ENCODE assay signal across 28 mouse cellular contexts in the genomic region with DNA sequence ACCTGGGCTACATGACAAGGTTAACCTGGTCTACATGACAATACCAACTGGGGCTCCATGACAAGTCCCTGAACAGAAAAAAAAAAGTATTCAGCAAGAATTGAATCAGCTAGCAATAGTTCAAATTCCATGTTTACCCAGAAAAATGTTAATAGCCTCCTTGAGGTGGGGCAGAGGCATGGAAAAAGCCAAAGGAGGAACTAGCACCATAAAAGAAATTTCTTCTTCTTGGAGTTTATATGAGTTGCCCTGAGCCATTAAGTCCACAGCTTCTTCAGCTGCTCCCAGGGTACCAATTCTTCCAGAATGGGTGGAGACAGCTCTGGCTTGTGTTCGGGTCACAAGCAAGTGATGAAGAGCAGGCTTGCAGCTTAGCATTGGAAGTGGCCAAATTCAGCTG. TPM values are rescaled to one million over a fixed set of nuclear protein-coding genes. Genes with fewer than 3 reads are reported as not detected.
DNase-seq lines count a peak whose midpoint lies in the region; ATAC-seq and TF ChIP-seq lines count a peak whose summit lies in the region.
"Had no signal": no experiment of that assay in that cellular context is flagged by ENCODE, and none has a peak within 500 bp of the region (broad histone marks: within the 10 kb centered on the region; RNA-seq: fewer than 3 reads in every experiment).

No protein-coding gene starts in this region.

- peaks cover 8% of the 10 kb centered on the region for H3K4me1 ChIP-seq in intestine, embryonic 14.5 days (replicated peaks; ENCODE audit: control insufficient read depth, insufficient read depth, low read length)
- H3K4me1 ChIP-seq in intestine, embryonic 16.5 days (ENCODE audit: control insufficient read depth, insufficient read depth, low read length), result peaks cover 2% of the 10 kb centered on the region; the same call in 1 of the 2 replicates
- H3K4me1 ChIP-seq: embryonic facial prominence, embryonic 15.5 days; forebrain, embryonic 12.5 days had no signal

- in situ Hi-C loops in Patski (cut with MboI; ENCODE audit: low pct_unique_long_range_greater_than_20kb), result no loop called here

- no peak overlapping the region for H3K4me3 ChIP-seq in intestine, embryonic 14.5 days (ENCODE audit: low read depth, low read length)
- H3K4me3 ChIP-seq in intestine, embryonic 16.5 days (ENCODE audit: low read length), result no peak overlapping the region
- H3K4me3 ChIP-seq: embryonic facial prominence, embryonic 13.5 days; embryonic facial prominence, embryonic 15.5 days; erythroblast, embryonic 14.5 days; forebrain, embryonic 10.5 days; forebrain, embryonic 12.5 days had no signal

- no peak for DNase-seq in Patski (ENCODE audit: low read depth, low spot score)
- DNase-seq in intestine, embryonic 14.5 days (ENCODE audit: low spot score), result no peak
- no peak for DNase-seq in frontal cortex, postnatal 10 days (ENCODE audit: low spot score in 2 of 2)
- DNase-seq in lung, postnatal 36 days, result no peak
- DNase-seq: adrenal gland, adult 2 months; adrenal gland, postnatal 10 days; adrenal gland, postnatal 25 days; B cell, adult 2 months; cerebellum, adult 11 months; cerebellum, adult 18-20 months; cerebellum, adult 8-10 months; cerebellum, adult 9-11 months; cerebellum, postnatal 14 days; cerebellum, postnatal 36 days; embryo, embryonic 11 days had no signal

- no peaks in the 10 kb centered on the region for H3K27me3 ChIP-seq in Patski
- no peaks in the 10 kb centered on the region for H3K27me3 ChIP-seq in intestine, embryonic 14.5 days (replicated peaks; ENCODE audit: control insufficient read depth, insufficient read depth, low read length)
- no peaks in the 10 kb centered on the region for H3K27me3 ChIP-seq in intestine, embryonic 16.5 days (replicated peaks; ENCODE audit: control insufficient read depth, insufficient read depth, low read length)
- H3K27me3 ChIP-seq: CH12.LX; embryonic facial prominence, embryonic 13.5 days; embryonic facial prominence, embryonic 15.5 days; forebrain, embryonic 12.5 days had no signal

- CTCF ChIA-PET in Patski (lab: Charles Lee), result interaction anchor here (0.9 to 1.2 kb wide), 3 partner anchors 11 to 19 kb away, joined by 3 read pairs; no protein-coding TSS in a partner anchor

- WGBS in intestine, embryonic 14.5 days, result 62% methylated on average over 1 of the region's 1 CpGs
- 34% methylated on average over 1 of the region's 1 CpGs for WGBS in intestine, embryonic 16.5 days

- no peak overlapping the region for H3K27ac ChIP-seq in intestine, embryonic 14.5 days (ENCODE audit: low read depth)
- H3K27ac ChIP-seq in intestine, embryonic 16.5 days (ENCODE audit: low read length), result no peak overlapping the region
- H3K27ac ChIP-seq: embryonic facial prominence, embryonic 13.5 days; embryonic facial prominence, embryonic 15.5 days; forebrain, embryonic 10.5 days; forebrain, embryonic 12.5 days had no signal

- H3K36me3 ChIP-seq in intestine, embryonic 14.5 days (ENCODE audit: control insufficient read depth, insufficient read depth, low read length), result no peaks in the 10 kb centered on the region
- H3K36me3 ChIP-seq in intestine, embryonic 16.5 days (ENCODE audit: control insufficient read depth, insufficient read depth, low read length), result no peaks in the 10 kb centered on the region
- H3K36me3 ChIP-seq: embryonic facial prominence, embryonic 13.5 days; embryonic facial prominence, embryonic 15.5 days; forebrain, embryonic 10.5 days; forebrain, embryonic 12.5 days; G1E had no signal

- no peak overlapping the region for H3K4me2 ChIP-seq in intestine, embryonic 14.5 days (ENCODE audit: low read length)
- H3K4me2 ChIP-seq in intestine, embryonic 16.5 days (ENCODE audit: low read depth, low read length), result no peak overlapping the region
- H3K4me2 ChIP-seq: embryonic facial prominence, embryonic 13.5 days; embryonic facial prominence, embryonic 15.5 days; forebrain, embryonic 12.5 days had no signal

- H3K9ac ChIP-seq in intestine, embryonic 14.5 days (ENCODE audit: low read length), result no peak overlapping the region
- H3K9ac ChIP-seq in intestine, embryonic 16.5 days (ENCODE audit: low read depth, low read length), result no peak overlapping the region
- H3K9ac ChIP-seq: embryonic facial prominence, embryonic 13.5 days; embryonic facial prominence, embryonic 15.5 days; forebrain, embryonic 12.5 days had no signal

- POLR2A ChIA-PET in Patski (lab: Charles Lee), result interaction anchor here (0.7 to 1.2 kb wide), 2 partner anchors 9 to 126 kb away, joined by 3 to 6 read pairs; no protein-coding TSS in a partner anchor

- ATAC-seq in Patski, result peak; percentile 21
- 0 out of 2 replicates have a peak, but pooled peaks have one; percentile 36 for ATAC-seq in intestine, embryonic 14.5 days (replicated peaks; ENCODE audit: low FRiP score, low TSS enrichment, low read depth)
- peak; percentile 91 for ATAC-seq in intestine, embryonic 16.5 days
- ATAC-seq in erythroblast, adult 5-6 weeks (replicated peaks; ENCODE audit: low FRiP score, poor library complexity, severe bottlenecking), result no peak
- ATAC-seq: CD4-positive, CD25-positive, alpha-beta regulatory T cell, adult 4 months; forebrain, embryonic 14.5 days; forebrain, embryonic 16.5 days had no signal

- no peak for TF ChIP-seq CTCF in Patski (IDR thresholded peaks at IDR 0.05)

- no peaks in the 10 kb centered on the region for H3K9me3 ChIP-seq in intestine, embryonic 14.5 days (ENCODE audit: control insufficient read depth, low read length)
- no peaks in the 10 kb centered on the region for H3K9me3 ChIP-seq in intestine, embryonic 16.5 days (ENCODE audit: control insufficient read depth, low read length)
- H3K9me3 ChIP-seq: embryonic facial prominence, embryonic 13.5 days; embryonic facial prominence, embryonic 15.5 days; forebrain, embryonic 10.5 days; forebrain, embryonic 12.5 days had no signal

RNA-seq across cellular contexts. Expression of gene Tshz2, which starts 20.5 kb away (rescaled TPM):
- 43.1 TPM for polyA plus RNA-seq in Patski (2021)
- polyA plus RNA-seq in intestine, embryonic 14.5 days (2014; fragmentation: Nextera tagmentation; extraction: Ambion mirVana), result 20.3 and 23.6 TPM in 2 replicates
- 12.7 and 14.0 TPM in 2 replicates for polyA plus RNA-seq in intestine, embryonic 16.5 days (2015; fragmentation: Nextera tagmentation; extraction: Ambion mirVana)
- not detected in 2 replicates for total RNA-seq in erythroblast, adult 5-6 weeks (2015; ENCODE audit: low replicate concordance)
- not detected in 2 replicates for total RNA-seq in erythroblast, adult 5-6 weeks (2017; ENCODE audit: low replicate concordance)
- total RNA-seq: CH12.LX; common myeloid progenitor, adult 5-6 weeks had no signal
- polyA plus RNA-seq: erythroblast, embryonic 14.5 days; G1E had no signal
